Mouse (Mus musculus) intestine, embryonic 16.5 days (tissue): ENCODE results near the gene Heatr4. TPM values are rescaled to one million over a fixed set of nuclear protein-coding genes. Genes with fewer than 3 reads are reported as not detected.

Source experiments
- ATAC-seq: fragments of 200-750 bp; cut with Nextera tagmentation; 2 replicates; pipeline ENCODE4 v1.8.0; 2017; ENCODE audit warnings: moderate TSS enrichment, moderate library complexity
- H3K27ac ChIP-seq: fragments of 300-500 bp; sonication (generic); 2 replicates; pipeline ENCODE4 v1.5.1; 2014; ENCODE audit warnings: mild to moderate bottlenecking, low read length
- H3K27me3 ChIP-seq: fragments of 300-500 bp; sonication (generic); replicated peaks from 2 replicates; pipeline ENCODE4 v1.6.1; 2014; ENCODE audit warnings: low read length, control low read depth, mixed read lengths; ENCODE audit not compliant: control insufficient read depth, insufficient read depth
- H3K36me3 ChIP-seq: fragments of 300-500 bp; sonication (generic); 2 replicates; pipeline ENCODE4 v1.6.1; 2014; ENCODE audit warnings: low read length, control low read depth; ENCODE audit not compliant: control insufficient read depth, insufficient read depth
- H3K4me1 ChIP-seq: fragments of 300-500 bp; sonication (generic); 2 replicates; pipeline ENCODE4 v1.6.1; 2014; ENCODE audit warnings: low read length, control low read depth, mixed read lengths; ENCODE audit not compliant: control insufficient read depth, insufficient read depth
- H3K4me2 ChIP-seq: fragments of 300-500 bp; sonication (generic); 2 replicates; pipeline ENCODE4 v1.6.1; 2014; ENCODE audit warnings: low read depth, low read length, control low read depth
- H3K4me3 ChIP-seq: fragments of 300-500 bp; sonication (generic); 2 replicates; pipeline ENCODE4 v1.5.1; 2014; ENCODE audit warnings: mild to moderate bottlenecking, low read length
- H3K9ac ChIP-seq: fragments of 300-500 bp; sonication (generic); 2 replicates; pipeline ENCODE4 v1.6.1; 2014; ENCODE audit warnings: low read depth, low read length
- H3K9me3 ChIP-seq: fragments of 300-500 bp; sonication (generic); 2 replicates; pipeline ENCODE4 v1.6.1; 2016; ENCODE audit warnings: low read length, control low read depth; ENCODE audit not compliant: control insufficient read depth
- WGBS: fragments of 180-500 bp; shearing (Covaris S2); extraction: QIAGEN DNeasy Blood & Tissue Kit; methylation state at CpG from one replicate; pipeline ENCODE4 v1.1.7; 2014; 5-methylcytosine and 5-hydroxymethylcytosine counted together
- polyA plus RNA-seq: library from polyadenylated mRNA; unstranded; fragments of >200 nt; fragmentation: Nextera tagmentation; extraction: Ambion mirVana; gene quantifications from 2 replicates; pipeline ENCODE4 v1.2.1, GENCODE M21; 2015

Gene Heatr4
- polyA plus RNA-seq, 1 experiment from 2014 or later, result not detected

GRCm38 (mm10) chr12:83916884-83917283 is 67.8 kb downstream of the Heatr4 start:
- no peaks in the 10 kb centered on the region for H3K9me3 ChIP-seq
- no peak overlapping the region for H3K4me2 ChIP-seq
- 0 out of 2 replicates have a peak, but pooled peaks cover 4% of the 10 kb centered on the region for H3K36me3 ChIP-seq
- no peak overlapping the region for H3K9ac ChIP-seq
- WGBS, result 61% methylated on average over 9 of the region's 9 CpGs
- H3K27me3 ChIP-seq, result no peaks in the 10 kb centered on the region
- no peak overlapping the region for H3K4me3 ChIP-seq
- H3K27ac ChIP-seq, result peak overlapping the region; percentile 45; the same call in 1 of the 2 replicates
- peaks cover 13% of the 10 kb centered on the region for H3K4me1 ChIP-seq
- no peak for ATAC-seq

GRCm38 (mm10) chr12:83914797-83915196 is 69.9 kb downstream of the Heatr4 start:
- Histone ChIP-seq H3K9ac (no peak overlapping the region), H3K36me3 (0 out of 2 replicates have a peak, but pooled peaks cover 4% of the 10 kb centered on the region), H3K4me2 (no peak overlapping the region), H3K4me1 (peaks cover 22% of the 10 kb centered on the region), H3K4me3 (no peak overlapping the region), H3K27me3 (no peaks in the 10 kb centered on the region), H3K27ac (no peak overlapping the region), H3K9me3 (no peaks in the 10 kb centered on the region)
- ATAC-seq, result no peak
- WGBS, result 91% methylated on average over 1 of the region's 1 CpGs

- H3K27ac ChIP-seq, result no peak overlapping the region
- WGBS, result 88% methylated on average over 4 of the region's 4 CpGs
These were observed 70.4 kb downstream of the Heatr4 start for GRCm38 (mm10) chr12:83914202-83914740.

GRCm38 (mm10) chr12:83910451-83910850 is 74.2 kb downstream of the Heatr4 start:
- 50% methylated on average over 2 of the region's 2 CpGs for WGBS
- H3K9me3 ChIP-seq, result no peaks in the 10 kb centered on the region
- H3K36me3 ChIP-seq, result no peaks in the 10 kb centered on the region
- H3K4me1 ChIP-seq, result peaks cover 13% of the 10 kb centered on the region
- H3K9ac ChIP-seq, result no peak overlapping the region
- peak; percentile 92 for ATAC-seq
- peak overlapping the region; percentile 77 for H3K27ac ChIP-seq
- no peaks in the 10 kb centered on the region for H3K27me3 ChIP-seq
- H3K4me2 ChIP-seq, result no peak overlapping the region
- H3K4me3 ChIP-seq, result no peak overlapping the region

More at GRCm38 (mm10) chr12:83914202-83914740, 70.4 kb downstream of the Heatr4 start:
- Histone ChIP-seq H3K9ac (no peak overlapping the region), H3K4me2 (no peak overlapping the region), H3K9me3 (no peaks in the 10 kb centered on the region), H3K27me3 (no peaks in the 10 kb centered on the region), H3K4me3 (no peak overlapping the region), H3K36me3 (0 out of 2 replicates have a peak, but pooled peaks cover 4% of the 10 kb centered on the region), H3K4me1 (peaks cover 19% of the 10 kb centered on the region)
- no peak for ATAC-seq

Other genes with a start within 250 kb of the Heatr4 start
- 5.2 and 5.8 TPM in 2 replicates for gene Papln, start 221.2 kb downstream of the Heatr4 start, polyA plus RNA-seq
- 35.7 and 36.1 TPM in 2 replicates for gene Numb, start 62.9 kb downstream of the Heatr4 start, polyA plus RNA-seq
- 10.2 and 11.7 TPM in 2 replicates for gene Riox1, start 34.2 kb downstream of the Heatr4 start, polyA plus RNA-seq
- gene Acot2, start 3.0 kb upstream of the Heatr4 start, polyA plus RNA-seq, result 35.3 and 39.5 TPM in 2 replicates
- 159 and 188 TPM in 2 replicates for gene Acot1, start 24.6 kb upstream of the Heatr4 start, polyA plus RNA-seq
- 12.9 and 20.6 TPM in 2 replicates for gene Acot4, start 53.5 kb upstream of the Heatr4 start, polyA plus RNA-seq
- not detected in 2 replicates for gene Gm49366, start 54.1 kb upstream of the Heatr4 start, polyA plus RNA-seq
- 7.0 and 11.7 TPM in 2 replicates for gene Acot3, start 67.3 kb upstream of the Heatr4 start, polyA plus RNA-seq
- 0.21 and 0.28 TPM in 2 replicates for gene Acot5, start 84.5 kb upstream of the Heatr4 start, polyA plus RNA-seq
- 2.5 and 3.2 TPM in 2 replicates for gene Acot6, start 115.8 kb upstream of the Heatr4 start, polyA plus RNA-seq
- 2.4 and 3.4 TPM in 2 replicates for gene Dnal1, start 129.5 kb upstream of the Heatr4 start, polyA plus RNA-seq
- gene Pnma1, start 163.6 kb upstream of the Heatr4 start, polyA plus RNA-seq, result 0.34 and 0.67 TPM in 2 replicates
- gene Elmsan1, start 234.0 kb upstream of the Heatr4 start, polyA plus RNA-seq, result 6.3 and 6.7 TPM in 2 replicates